Mouse (Mus musculus): ENCODE measurements around the gene Poldip3.

Poldip3 gene

GRCm38 (mm10) chr15:83165526-83166315 is 16.5 kb upstream of the Poldip3 start:
- no peak for DNase-seq (ENCODE audit: extremely low read depth, low read depth)

GRCm38 (mm10) chr15:83164971-83165471 is 15.8 kb upstream of the Poldip3 start:
- DNase-seq (ENCODE audit: extremely low read depth, low read depth), result no peak

GRCm38 (mm10) chr15:83162818-83163485 is 13.8 kb upstream of the Poldip3 start:
- no peak for DNase-seq (ENCODE audit: extremely low read depth, low read depth)

DNA sequence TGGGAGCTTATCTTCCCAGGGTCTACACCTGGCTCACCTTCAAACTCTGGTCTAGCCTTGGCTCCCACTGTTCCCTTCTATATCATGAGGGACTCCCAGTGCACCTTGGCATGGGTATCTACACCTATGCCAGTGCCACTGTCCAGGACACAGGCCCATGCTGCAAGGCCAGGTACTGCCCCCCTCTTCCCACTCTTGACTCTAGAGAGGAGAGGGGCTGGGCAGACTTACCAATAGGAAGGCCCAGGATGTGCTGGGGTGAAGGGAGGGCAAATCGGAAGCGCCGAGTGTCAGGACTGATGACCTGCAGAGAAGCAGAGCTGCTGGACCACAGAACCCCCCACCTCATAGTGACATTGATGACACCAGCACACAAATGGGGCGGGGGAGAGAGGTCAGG is 12.8 kb upstream of the Poldip3 start:
- DNase-seq (ENCODE audit: extremely low read depth, low read depth), result no peak

- DNase-seq (ENCODE audit: extremely low read depth, low read depth), result no peak
Measured at GRCm38 (mm10) chr15:83161062-83161748, 12.0 kb upstream of the Poldip3 start.

DNA sequence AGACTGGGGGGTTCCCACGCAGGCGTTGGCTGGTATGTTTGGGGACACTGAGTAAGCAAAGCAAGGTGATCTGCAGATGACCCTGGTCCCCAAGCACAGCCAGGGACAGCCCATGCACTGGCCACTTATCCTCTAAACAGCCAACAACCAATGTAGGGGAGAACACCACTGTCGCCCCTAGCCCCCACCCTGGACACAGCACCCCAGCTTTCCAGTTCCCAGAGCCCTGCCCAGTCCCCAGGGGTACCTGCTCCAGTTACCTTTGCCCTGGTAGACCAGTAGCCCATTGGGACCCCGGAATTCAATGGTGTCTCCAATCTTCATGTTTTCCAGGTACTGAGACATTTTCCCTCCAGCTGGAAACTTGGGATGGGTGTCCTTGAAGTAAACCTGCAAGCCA is 11.4 kb upstream of the Poldip3 start:
- DNase-seq (ENCODE audit: extremely low read depth, low read depth), result no peak

GRCm38 (mm10) chr15:83159823-83160222 is 10.6 kb upstream of the Poldip3 start:
- no peak for DNase-seq (ENCODE audit: extremely low read depth, low read depth)

GRCm38 (mm10) chr15:83158587-83159160 is 9.5 kb upstream of the Poldip3 start:
- DNase-seq (ENCODE audit: extremely low read depth, low read depth), result no peak

DNA sequence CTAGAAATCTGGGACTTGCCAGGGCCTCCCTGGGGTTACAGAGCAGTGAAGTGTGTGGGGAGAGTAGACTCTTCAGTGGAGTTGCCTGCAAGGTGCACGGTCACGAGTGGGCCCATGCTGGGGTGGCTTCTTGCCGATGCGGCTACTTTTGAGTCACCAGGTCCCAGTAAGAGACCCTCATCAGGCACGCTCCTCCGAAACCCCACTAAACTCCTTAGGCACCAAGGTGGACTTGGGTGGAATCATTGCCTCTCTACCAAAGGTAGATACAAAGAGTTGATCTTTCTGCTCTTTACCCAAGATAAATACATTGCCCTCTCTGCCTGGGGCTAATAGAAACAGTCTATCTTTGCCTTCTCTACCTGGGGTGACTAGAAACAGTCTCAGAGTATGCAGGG is 8.5 kb upstream of the Poldip3 start:
- no peak for DNase-seq (ENCODE audit: extremely low read depth, low read depth)

DNA sequence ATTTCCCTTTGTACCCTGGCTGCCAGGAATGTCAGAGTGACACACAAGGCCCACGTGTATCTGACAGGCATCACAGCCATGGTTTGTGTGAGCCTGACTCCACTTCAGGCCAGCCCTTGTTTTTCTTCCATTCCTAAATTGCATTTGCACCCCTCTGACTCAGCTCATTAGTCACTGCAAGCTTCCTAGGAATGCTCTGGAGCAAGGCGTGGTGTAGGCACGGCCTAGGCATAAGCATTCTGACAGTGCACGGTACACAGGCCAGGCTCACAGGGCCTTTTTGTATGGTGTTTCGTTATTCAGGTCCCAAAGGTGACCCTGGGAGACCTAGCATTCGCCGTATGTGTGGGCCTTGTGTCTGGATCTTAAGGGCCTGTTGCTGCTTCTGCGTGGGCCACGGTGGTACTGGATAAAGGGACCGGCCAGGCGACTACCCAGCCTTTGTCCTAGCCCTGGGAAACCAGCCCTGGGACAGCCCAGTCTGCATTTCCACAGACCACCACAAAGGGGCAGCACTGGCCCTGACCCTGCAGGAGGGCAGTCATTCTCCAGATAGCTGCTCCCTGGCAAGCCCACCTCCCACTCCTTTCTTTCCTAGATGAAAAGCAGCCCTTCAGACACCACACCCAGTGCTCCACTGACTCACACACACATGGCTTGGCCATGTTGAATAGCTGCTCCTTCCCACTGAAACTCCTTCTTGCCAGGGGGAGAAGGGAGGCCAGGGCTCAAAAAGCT is 7.9 kb upstream of the Poldip3 start:
- DNase-seq (ENCODE audit: extremely low read depth, low read depth), result no peak

GRCm38 (mm10) chr15:83155672-83156419 is 6.7 kb upstream of the Poldip3 start:
- no peak for DNase-seq (ENCODE audit: extremely low read depth, low read depth)

GRCm38 (mm10) chr15:83154309-83154708 is 5.1 kb upstream of the Poldip3 start:
- no peak for DNase-seq (ENCODE audit: extremely low read depth, low read depth)

DNA sequence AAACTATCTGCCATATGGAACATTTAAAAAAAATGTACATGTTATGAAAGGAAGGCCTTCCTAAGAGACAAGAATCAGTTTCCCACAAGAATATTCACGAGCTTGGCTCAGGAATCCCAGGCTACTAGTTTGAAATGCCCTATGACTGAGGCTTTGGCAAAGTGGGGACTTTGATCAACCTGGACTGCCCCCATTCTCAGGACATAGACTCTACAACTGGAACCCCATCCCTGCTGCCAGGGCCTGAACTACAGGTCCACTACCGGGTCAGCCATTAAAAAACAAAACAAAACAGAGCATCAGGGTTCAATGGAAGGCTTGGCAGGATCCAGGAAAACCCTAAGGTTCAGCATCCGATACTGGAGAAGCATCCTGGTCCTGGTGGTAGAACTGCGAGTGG is 1.5 kb upstream of the Poldip3 start:
- no peak for DNase-seq (ENCODE audit: extremely low read depth, low read depth)

DNA sequence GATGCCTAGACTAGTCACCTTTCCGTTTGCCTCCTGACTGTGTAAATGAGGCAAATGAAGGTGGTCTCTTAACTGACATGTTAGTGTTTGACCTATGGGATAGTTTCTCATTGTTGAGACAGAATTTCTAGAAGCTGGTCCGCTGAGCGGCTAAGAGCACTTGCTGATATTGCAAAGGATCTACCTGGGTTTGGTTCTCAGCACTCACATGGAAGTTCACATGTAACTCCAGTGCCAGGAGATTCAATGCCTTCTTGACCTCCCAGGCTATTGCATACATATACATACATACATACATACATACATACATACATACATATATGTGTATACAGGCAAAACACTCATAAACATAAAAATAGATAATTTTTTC is 874 bp upstream of the Poldip3 start:
- no peak for DNase-seq (ENCODE audit: extremely low read depth, low read depth)

DNA sequence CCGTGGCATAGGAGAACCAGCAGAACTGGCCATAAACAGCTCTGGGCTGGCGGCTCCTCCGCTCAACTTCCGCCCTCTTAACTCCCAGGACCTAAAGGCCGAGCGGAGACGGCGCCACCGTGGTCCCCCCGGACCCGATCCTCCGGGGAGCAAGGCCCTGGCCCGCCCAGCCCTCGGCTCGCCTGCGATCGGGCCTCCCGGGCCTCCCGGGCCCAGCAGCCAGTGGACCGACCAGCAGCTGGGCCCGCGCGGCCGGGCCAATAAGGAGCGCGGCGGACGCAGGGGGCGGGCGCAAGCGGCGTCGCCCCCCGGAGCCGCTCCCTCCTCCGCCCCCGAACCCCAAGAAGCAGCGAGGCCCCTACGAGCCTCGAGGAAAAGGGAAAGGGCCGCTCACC is 386 bp downstream of the Poldip3 start:
- no peak for DNase-seq (ENCODE audit: extremely low read depth, low read depth)

DNA sequence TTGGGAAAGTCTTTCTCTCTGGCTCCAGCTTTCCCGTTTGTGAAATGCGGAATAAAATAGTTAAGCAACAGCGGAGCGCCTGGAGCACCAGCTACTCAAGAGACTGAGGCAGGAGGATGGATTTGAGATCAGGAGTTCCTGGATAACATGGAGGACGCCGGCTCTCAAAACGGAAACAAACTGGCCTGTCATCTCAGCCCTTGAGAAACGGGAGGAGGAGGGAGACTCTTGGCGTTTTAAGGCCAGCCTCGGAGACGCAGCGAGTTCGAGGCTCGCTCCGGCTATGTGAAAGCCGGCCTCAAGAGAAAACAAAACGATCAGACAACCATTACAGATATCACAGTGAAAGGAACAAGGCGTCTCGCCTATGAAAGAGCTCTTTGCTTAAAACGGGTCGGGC is 789 bp downstream of the Poldip3 start:
- no peak for DNase-seq (ENCODE audit: extremely low read depth, low read depth)

- no peak for DNase-seq (ENCODE audit: extremely low read depth, low read depth)
Measured at GRCm38 (mm10) chr15:83145541-83145940, 3.6 kb downstream of the Poldip3 start.

DNA sequence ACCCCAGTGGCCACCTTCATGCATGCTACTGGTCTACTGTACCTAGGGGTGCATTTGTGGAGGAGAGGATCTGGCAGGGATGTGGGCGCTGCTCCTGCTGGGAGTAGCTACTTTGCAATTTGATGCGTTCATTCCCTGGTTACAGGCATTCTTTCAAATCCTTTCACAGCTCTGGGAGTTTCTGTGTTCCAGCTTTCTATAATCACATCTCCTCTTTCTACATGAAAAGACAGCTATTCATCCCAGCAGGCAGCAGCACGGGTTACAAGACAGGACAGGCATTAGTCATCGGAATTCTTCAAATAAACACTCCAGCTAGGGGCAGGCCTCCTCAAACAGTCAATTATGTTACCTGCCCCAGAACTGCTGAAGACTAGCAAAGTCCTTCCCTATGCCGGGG is 6.3 kb downstream of the Poldip3 start:
- DNase-seq (ENCODE audit: extremely low read depth, low read depth), result no peak

- DNase-seq (ENCODE audit: extremely low read depth, low read depth), result no peak
Measured at GRCm38 (mm10) chr15:83135654-83136053, 13.5 kb downstream of the Poldip3 start.

DNA sequence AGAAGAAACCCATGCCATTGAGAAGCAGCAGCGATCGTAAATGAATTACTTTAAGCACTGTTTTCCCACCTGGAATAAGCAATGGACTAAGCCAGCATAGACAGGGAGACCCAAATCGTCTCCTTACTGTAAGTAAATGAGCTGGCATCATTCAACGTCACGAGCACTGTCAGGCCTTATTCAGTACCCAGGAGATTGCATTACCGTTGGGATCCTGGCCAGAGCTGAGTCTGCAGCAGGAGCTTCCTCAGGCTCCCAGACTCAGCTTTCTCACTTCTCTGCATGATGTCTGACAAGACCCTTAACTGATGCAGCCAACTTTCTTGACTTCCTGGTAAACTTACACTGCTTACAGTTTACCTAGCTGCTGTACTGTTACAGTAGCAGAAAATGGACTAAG is 14.5 kb downstream of the Poldip3 start:
- no peak for DNase-seq (ENCODE audit: extremely low read depth, low read depth)
